Mouse (Mus musculus) embryonic stem cell, embryonic (primary cell): ENCODE results near the gene Enoph1.

Source experiments
- CTCF ChIA-PET, 4 experiments: fragments of 300-600 bp in 2 of 4; fragments of 350-600 bp in 2 of 4; sonication (Branson Sonifier 250); formaldehyde crosslinking; loops; one replicate each; lab custom pipeline; 2022; ENCODE audit warnings: inconsistent platforms in 2 of 4; lab: Charles Lee
- POLR2A ChIA-PET, 4 experiments: fragments of 300-600 bp in 2 of 4; fragments of 350-600 bp in 2 of 4; sonication (Branson Sonifier 250); formaldehyde crosslinking; loops; one replicate each; lab custom pipeline; 2022; ENCODE audit warnings: antibody characterized with exemption in 4 of 4, inconsistent platforms in 1 of 4; lab: Charles Lee

Enoph1 gene

DNA sequence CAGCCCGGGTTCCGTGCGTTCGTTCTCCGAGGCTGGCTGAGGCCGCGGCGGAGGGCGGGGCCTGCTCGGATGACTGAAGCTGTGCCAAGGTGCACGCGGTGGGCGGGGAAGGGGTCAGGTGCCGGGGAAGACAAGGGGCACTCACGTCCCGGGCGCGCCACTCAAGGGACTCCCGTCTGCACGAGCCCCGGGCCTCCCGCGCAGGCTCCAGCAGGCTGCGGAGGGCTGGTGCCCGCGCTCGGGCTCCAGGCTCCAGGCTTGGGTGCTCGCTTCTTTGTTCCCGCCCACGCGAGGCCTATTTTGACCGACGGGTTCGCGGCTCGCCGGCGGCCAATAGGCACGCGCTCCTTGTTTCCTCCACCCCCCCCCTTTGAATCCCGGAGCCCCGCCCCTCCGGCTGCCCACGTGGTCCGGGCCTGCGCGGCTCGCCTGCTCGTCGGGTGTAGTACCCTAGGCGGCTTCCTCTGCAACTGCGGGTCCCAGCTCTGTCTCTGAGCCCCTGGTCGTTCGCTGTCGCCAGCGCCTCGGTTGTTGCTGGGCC lies at the start of gene Enoph1, which contains the start of gene Hnrnpdl:
Gene Enoph1, plus strand, starts transcription at position 384 of the 541 bp plus-strand sequence.
Gene Hnrnpdl, minus strand, starts transcription at position 63 of the 541 bp plus-strand sequence.
- POLR2A ChIA-PET: interaction anchor here (0.5 to 18.3 kb wide), 85 partner anchors 4 to 1978 kb away, joined by 3 to 388 read pairs (median 5); partner anchors contain the start of genes Cops4 (in 2 of the 4), 4930524J08Rik (in 1 of the 4), Enoph1 (in 1 of the 4) and Hnrnpd (in 1 of the 4)
- CTCF ChIA-PET: interaction anchor here in 2 of 4 experiments (0.5 to 1.0 kb wide), 3 partner anchors 62 to 1130 kb away, joined by 3 to 5 read pairs (median 3); no protein-coding TSS in a partner anchor

DNA sequence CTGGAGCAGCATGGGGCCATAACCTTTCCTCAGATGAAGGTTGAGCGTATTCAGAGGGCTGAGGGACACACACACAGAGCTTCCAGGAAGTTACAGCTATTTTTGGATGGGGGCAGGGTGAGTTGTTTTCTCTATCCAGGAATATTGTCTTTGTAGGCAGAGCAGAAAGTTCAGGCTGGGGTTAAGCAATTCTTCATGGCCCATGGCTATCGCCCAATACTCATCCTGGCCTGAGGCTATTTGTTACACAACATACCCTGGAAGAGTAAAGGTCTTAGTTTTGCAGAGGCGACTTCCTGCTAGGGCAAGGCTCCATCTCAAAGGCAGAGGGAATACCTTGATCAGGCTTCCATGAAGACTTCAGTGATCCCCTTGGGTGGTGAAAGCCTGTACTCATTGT lies 45.6 kb upstream of the Enoph1 start:
- ChIA-PET CTCF (no interaction called here), POLR2A (interaction anchor here in 1 of 4 experiments (1.1 to 1.2 kb wide), 4 partner anchors 18 to 58 kb away, joined by 3 to 8 read pairs (median 4); partner anchors contain the start of gene Hnrnpdl)

DNA sequence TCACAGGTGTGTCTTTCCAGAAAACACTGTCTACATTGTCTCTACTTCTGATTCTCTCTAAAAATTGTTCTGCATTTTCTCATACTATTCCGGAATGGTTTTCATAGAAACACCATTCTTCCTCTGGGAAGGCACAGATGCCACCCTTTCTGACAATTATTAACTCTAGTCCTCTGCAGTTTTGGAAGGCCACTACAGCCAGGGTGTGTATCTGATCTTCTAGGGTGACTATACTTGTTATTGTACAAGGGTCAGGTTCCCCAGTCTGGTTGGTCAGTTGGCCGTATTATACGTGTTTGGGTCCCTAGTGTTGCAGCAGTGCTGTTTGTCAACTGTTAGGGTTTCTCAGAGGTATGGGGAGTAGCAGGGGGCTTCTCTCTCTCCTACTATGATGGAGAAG lies 45.1 kb upstream of the Enoph1 start:
- POLR2A ChIA-PET: interaction anchor here in 2 of 4 experiments (0.5 to 1.5 kb wide), 3 partner anchors 8 to 49 kb away, joined by 3 to 4 read pairs (median 3); no protein-coding TSS in a partner anchor
- CTCF ChIA-PET: interaction anchor here in 1 of 4 experiments (0.7 kb wide), 1 partner anchor 813 kb away, joined by 3 read pairs; no protein-coding TSS in a partner anchor

DNA sequence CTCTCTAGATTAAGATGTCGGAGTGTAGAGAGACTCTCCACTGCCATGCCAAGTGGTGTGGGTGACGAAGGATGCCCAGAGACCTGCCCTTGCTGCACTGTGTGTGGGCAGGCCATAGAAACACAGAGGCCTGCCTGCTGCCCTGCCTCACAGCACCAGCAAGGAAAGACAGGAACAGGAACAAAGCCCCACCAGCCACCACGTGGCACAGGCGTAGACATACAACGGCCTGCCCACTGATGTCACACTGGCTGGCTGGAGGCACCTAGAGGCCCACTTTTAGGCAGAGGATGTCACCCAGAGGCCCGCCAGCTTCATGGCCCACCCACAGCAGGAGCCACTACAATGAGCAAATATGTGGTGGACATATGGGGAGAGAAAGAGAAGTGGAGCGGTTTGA lies 39.7 kb upstream of the Enoph1 start:
- ChIA-PET CTCF (interaction anchor here in 2 of 4 experiments (0.5 to 0.7 kb wide), 2 partner anchors 118 to 335 kb away, joined by 3 to 5 read pairs; no protein-coding TSS in a partner anchor), POLR2A (interaction anchor here in 3 of 4 experiments (0.6 to 1.6 kb wide), 4 partner anchors 22 to 839 kb away, joined by 3 to 8 read pairs (median 4); no protein-coding TSS in a partner anchor)

DNA sequence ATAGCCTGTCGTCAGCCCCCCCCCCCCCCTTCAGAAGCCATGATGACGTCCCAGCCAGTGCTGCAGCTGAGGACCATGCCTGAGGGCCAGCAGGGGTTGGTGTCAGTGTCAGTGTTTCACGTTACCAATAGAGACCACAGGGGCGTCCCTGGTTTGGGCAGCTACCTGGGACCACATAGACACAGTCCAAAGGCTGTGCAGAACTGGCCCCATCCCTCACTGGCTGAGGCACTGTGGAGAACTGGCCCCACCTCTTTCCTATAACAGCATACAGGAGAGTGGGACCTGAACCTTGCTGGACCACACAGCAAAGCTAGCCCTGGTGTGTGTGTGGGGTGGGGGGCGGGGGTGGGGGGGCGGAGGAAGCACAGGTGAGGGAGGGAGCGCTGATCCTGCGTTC lies 39.3 kb upstream of the Enoph1 start:
- CTCF ChIA-PET: interaction anchor here in 2 of 4 experiments (0.5 to 0.7 kb wide), 2 partner anchors 117 to 334 kb away, joined by 3 to 5 read pairs; no protein-coding TSS in a partner anchor
- POLR2A ChIA-PET: interaction anchor here in 3 of 4 experiments (0.5 to 1.6 kb wide), 10 partner anchors 15 to 839 kb away, joined by 3 to 8 read pairs (median 4); no protein-coding TSS in a partner anchor

DNA sequence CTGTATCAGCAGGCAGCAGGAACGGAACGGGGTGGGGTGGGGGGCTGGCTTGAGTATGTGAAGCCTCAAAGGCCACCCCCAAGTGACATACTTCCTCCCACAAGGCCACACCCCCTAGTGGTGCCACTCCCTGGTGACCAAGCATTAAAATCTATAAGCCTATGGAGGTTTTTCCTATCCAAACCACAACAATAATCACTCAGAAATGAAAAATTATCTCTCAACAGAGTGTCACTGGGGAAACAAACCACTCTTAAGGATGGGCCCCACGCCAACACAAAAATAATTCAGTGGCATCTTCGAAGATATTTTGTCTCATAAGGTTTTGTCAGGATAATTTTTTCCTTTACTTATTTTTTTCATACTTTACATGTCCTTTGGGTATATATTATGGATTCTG lies 35.9 kb upstream of the Enoph1 start:
- POLR2A ChIA-PET: interaction anchor here in 1 of 4 experiments (1.0 kb wide), 1 partner anchor 35 kb away, joined by 4 read pairs; no protein-coding TSS in a partner anchor

GRCm38 (mm10) chr5:100005431-100005830 lies 34.4 kb upstream of the Enoph1 start:
- CTCF ChIA-PET: interaction anchor here in 2 of 4 experiments (0.5 to 0.6 kb wide), 2 partner anchors 34 to 315 kb away, joined by 3 to 6 read pairs; no protein-coding TSS in a partner anchor

More for the DNA sequence above, 35.9 kb upstream of the Enoph1 start:
- CTCF ChIA-PET: no interaction called here

GRCm38 (mm10) chr5:100005896-100006295 lies 33.9 kb upstream of the Enoph1 start:
- POLR2A ChIA-PET: interaction anchor here in 2 of 4 experiments (0.6 to 1.0 kb wide), 4 partner anchors 28 to 34 kb away, joined by 3 to 4 read pairs (median 3); partner anchors contain the start of genes Enoph1 (in 1 of the 2) and Hnrnpdl (in 1 of the 2)
- CTCF ChIA-PET: interaction anchor here in 2 of 4 experiments (0.5 to 0.6 kb wide), 3 partner anchors 28 to 315 kb away, joined by 3 to 6 read pairs (median 3); no protein-coding TSS in a partner anchor

More at GRCm38 (mm10) chr5:100005431-100005830, 34.4 kb upstream of the Enoph1 start:
- POLR2A ChIA-PET: interaction anchor here in 2 of 4 experiments (0.6 to 1.0 kb wide), 4 partner anchors 28 to 34 kb away, joined by 3 to 4 read pairs (median 3); partner anchors contain the start of genes Enoph1 (in 1 of the 2) and Hnrnpdl (in 1 of the 2)

DNA sequence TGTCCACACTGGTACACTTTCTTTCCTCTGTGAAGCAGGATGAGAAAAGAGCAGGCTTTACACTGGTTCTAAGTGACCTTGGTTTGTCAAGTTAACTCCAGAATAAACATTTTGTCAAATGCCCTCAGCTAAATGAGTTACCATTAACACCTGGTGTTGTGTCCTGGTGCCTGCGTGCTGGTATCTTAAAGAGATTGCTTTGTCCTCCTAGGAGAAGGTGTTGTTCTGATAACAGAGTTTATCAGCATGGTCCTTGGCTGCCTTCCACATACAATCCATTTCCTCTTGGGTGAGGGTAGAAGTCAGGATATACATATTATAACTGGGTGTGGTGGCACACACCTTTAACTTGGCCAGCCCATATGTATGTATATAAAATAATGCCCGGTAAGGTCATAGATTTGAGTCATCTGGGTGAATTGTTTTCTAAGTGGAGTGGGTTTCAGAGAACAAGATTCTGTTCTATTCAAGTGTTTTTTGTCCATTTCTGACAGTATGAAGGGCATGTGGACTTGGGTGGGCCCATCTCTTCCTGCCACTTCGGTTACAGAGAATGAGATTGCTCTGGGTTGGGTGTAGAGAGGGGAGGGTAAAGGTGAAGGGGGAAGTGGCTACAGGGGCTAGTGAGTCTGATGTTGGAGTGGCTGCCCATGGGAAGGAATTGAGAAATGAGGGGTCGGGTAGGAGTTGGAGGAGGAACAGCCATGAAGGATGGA lies 33.3 kb upstream of the Enoph1 start:
- ChIA-PET CTCF (interaction anchor here in 1 of 4 experiments (0.6 kb wide), 1 partner anchor 29 kb away, joined by 3 read pairs; no protein-coding TSS in a partner anchor), POLR2A (interaction anchor here in 3 of 4 experiments (0.7 to 3.1 kb wide), 11 partner anchors 17 to 47 kb away, joined by 3 to 15 read pairs (median 6); partner anchors contain the start of genes Enoph1 (in 1 of the 3) and Hnrnpdl (in 1 of the 3))

GRCm38 (mm10) chr5:100007040-100007375 lies 32.8 kb upstream of the Enoph1 start:
- ChIA-PET POLR2A (interaction anchor here in 3 of 4 experiments (0.7 to 3.1 kb wide), 12 partner anchors 16 to 47 kb away, joined by 3 to 15 read pairs (median 7); partner anchors contain the start of genes Enoph1 (in 1 of the 3) and Hnrnpdl (in 1 of the 3)), CTCF (interaction anchor here in 2 of 4 experiments (0.5 to 1.4 kb wide), 2 partner anchors 18 to 34 kb away, joined by 3 to 5 read pairs; no protein-coding TSS in a partner anchor)

GRCm38 (mm10) chr5:100008485-100008884 lies 31.3 kb upstream of the Enoph1 start:
- CTCF ChIA-PET: interaction anchor here (0.5 to 1.6 kb wide), 13 partner anchors 10 to 230 kb away, joined by 3 to 9 read pairs (median 3); no protein-coding TSS in a partner anchor
- POLR2A ChIA-PET: interaction anchor here in 3 of 4 experiments (0.6 to 3.1 kb wide), 10 partner anchors 15 to 807 kb away, joined by 3 to 15 read pairs (median 8); partner anchors contain the start of genes Enoph1 (in 1 of the 3) and Hnrnpdl (in 1 of the 3)

- ChIA-PET POLR2A (interaction anchor here in 2 of 4 experiments (0.5 to 2.0 kb wide), 5 partner anchors 20 to 253 kb away, joined by 3 to 8 read pairs (median 4); partner anchors contain the start of gene Hnrnpdl (in 1 of the 2)), CTCF (no interaction called here)
Measured at GRCm38 (mm10) chr5:100012599-100012998, 27.2 kb upstream of the Enoph1 start.

DNA sequence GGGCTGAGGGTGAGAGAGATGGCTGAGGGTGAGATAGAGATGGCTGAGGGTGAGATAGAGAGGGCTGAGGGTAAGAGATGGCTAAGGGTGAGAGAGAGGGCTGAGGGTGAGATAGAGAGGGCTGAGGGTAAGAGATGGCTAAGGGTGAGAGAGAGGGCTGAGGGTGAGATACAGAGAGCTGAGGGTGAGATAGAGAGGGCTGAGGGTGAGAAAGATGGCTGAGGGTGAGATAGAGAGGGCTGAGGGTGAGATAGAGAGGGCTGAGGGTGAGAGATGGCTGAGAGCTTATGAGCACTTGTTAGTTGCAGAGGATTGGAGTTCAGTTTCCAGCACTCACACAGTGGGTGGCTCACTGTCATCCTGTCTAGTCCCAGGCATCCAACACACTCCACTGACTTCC lies 19.7 kb upstream of the Enoph1 start:
- ChIA-PET POLR2A (interaction anchor here in 2 of 4 experiments (1.0 to 6.2 kb wide), 6 partner anchors 12 to 24 kb away, joined by 3 to 67 read pairs (median 10); partner anchors contain the start of genes Enoph1 (in 2 of the 2) and Hnrnpdl (in 2 of the 2)), CTCF (interaction anchor here in 1 of 4 experiments (1.2 kb wide), 1 partner anchor 12 kb away, joined by 4 read pairs; no protein-coding TSS in a partner anchor)

DNA sequence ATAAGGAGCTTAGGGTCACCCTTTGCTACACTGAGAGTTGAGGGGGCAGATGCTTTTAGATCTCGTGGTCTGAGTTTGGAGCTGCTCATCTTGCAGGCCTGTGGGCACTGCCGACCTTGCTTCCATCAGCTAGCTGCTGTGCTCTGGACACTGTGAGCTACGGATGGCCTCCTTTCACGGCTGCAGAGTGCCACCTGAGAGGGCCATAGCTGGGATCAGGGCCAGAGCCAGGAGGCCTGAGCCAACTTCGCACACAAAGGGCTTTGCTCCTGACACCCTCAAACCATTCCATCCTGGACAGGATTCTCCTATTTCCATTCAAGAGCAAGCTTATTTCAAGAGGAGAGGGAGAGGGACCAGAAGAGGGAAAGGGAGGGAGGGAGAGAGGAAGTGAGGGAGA lies 15.4 kb upstream of the Enoph1 start:
- POLR2A ChIA-PET: interaction anchor here in 3 of 4 experiments (0.5 to 6.2 kb wide), 9 partner anchors 8 to 90 kb away, joined by 3 to 67 read pairs (median 5); partner anchors contain the start of genes Enoph1 (in 3 of the 3) and Hnrnpdl (in 3 of the 3)
- CTCF ChIA-PET: interaction anchor here in 1 of 4 experiments (0.6 to 1.8 kb wide), 2 partner anchors 17 to 1943 kb away, joined by 3 to 5 read pairs; no protein-coding TSS in a partner anchor

- ChIA-PET POLR2A (interaction anchor here in 3 of 4 experiments (0.9 to 6.2 kb wide), 9 partner anchors 7 to 57 kb away, joined by 3 to 67 read pairs (median 5); partner anchors contain the start of genes Enoph1 (in 3 of the 3) and Hnrnpdl (in 3 of the 3)), CTCF (interaction anchor here in 1 of 4 experiments (1.8 kb wide), 1 partner anchor 17 kb away, joined by 5 read pairs; no protein-coding TSS in a partner anchor)
Measured at GRCm38 (mm10) chr5:100024868-100025267, 14.9 kb upstream of the Enoph1 start.

DNA sequence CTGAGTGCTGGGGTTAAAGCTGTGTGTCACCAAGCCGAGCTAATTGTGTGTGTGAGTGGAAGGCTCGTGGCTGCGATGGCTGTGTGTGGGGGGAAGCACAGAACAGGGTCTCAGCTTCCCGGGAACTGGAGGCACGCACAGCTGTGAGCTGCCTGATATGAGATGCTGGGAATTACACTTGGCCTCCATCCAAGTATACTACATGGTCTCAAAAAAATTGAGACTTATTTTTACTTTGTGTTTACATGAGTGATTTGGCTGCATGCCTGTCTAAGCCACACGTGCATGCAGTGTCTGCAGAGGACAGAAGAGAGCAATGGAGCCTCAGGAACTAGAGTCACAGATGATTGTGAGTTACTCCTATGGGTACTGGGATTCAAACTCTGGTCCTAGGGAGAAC lies 9.7 kb upstream of the Enoph1 start:
- POLR2A ChIA-PET: interaction anchor here (0.6 to 16.7 kb wide), 12 partner anchors 8 to 399 kb away, joined by 3 to 388 read pairs (median 6); partner anchors contain the start of genes Enoph1 (in 3 of the 4) and Hnrnpdl (in 3 of the 4)
- CTCF ChIA-PET: no interaction called here
